Mouse (Mus musculus) MEL (cell line): ENCODE data around the gene Usp25. TPM values are rescaled to one million over a fixed set of nuclear protein-coding genes. Genes with fewer than 3 reads are reported as not detected.
A peak's percentile ranks its signal among the peaks of the same experiment; 100 is the strongest.

Experiments
- DNase-seq: peaks from one replicate; pipeline ENCODE4 v3.0.0; 2011; ENCODE audit warnings: low read depth, low spot score
- H3K27ac ChIP-seq: 2 replicates; pipeline ENCODE4 v1.5.1; 2012; ENCODE audit warnings: low read depth, mild to moderate bottlenecking, control low read depth, low read length, moderate library complexity; ENCODE audit not compliant: control insufficient read depth
- H3K27me3 ChIP-seq, 2 experiments: fragments of 150-350 bp in 1 of 2; sonication (generic) in 1 of 2; 2 replicates each; pipeline ENCODE4 v1.6.1; 2012; ENCODE audit warnings: low read length in 2 of 2, mild to moderate bottlenecking in 2 of 2, improper control_type of control experiment in 1 of 2, moderate library complexity in 1 of 2; ENCODE audit not compliant: insufficient read depth in 2 of 2, control insufficient read depth in 1 of 2
- H3K36me3 ChIP-seq, 2 experiments: 2 replicates each; pipeline ENCODE4 v1.6.1; 2012 to 2014; ENCODE audit warnings: low read length in 2 of 2, improper control_type of control experiment in 1 of 2, inconsistent platforms in 1 of 2, mild to moderate bottlenecking in 1 of 2; ENCODE audit not compliant: insufficient read depth in 2 of 2, control insufficient read depth in 1 of 2
- H3K4me1 ChIP-seq, 2 experiments: fragments of 150-350 bp in 1 of 2; sonication (generic) in 1 of 2; 2 replicates each; pipeline ENCODE4 v1.6.1; 2012; ENCODE audit warnings: low read length in 2 of 2, improper control_type of control experiment in 1 of 2, mild to moderate bottlenecking in 1 of 2; ENCODE audit not compliant: insufficient read depth in 2 of 2, control insufficient read depth in 1 of 2
- H3K4me3 ChIP-seq, 2 experiments: fragments of 150-350 bp in 1 of 2; sonication (generic) in 1 of 2; 2 replicates each; pipeline ENCODE4 v1.5.1; 2012; ENCODE audit warnings: low read depth in 2 of 2, low read length in 2 of 2, mild to moderate bottlenecking in 2 of 2, moderate library complexity in 2 of 2, control low read depth in 1 of 2, improper control_type of control experiment in 1 of 2; ENCODE audit not compliant: control insufficient read depth in 1 of 2, insufficient read depth in 1 of 2
- H3K79me2 ChIP-seq: 2 replicates; pipeline ENCODE4 v1.6.1; 2012; ENCODE audit warnings: mild to moderate bottlenecking, low read length, moderate library complexity; ENCODE audit not compliant: control insufficient read depth, poor library complexity, insufficient read depth
- H3K9ac ChIP-seq: 2 replicates; pipeline ENCODE4 v1.6.1; 2012; ENCODE audit warnings: low read depth, mild to moderate bottlenecking, control low read depth, low read length, moderate library complexity; ENCODE audit not compliant: control insufficient read depth, poor library complexity, severe bottlenecking
- H3K9me3 ChIP-seq: fragments of 150-350 bp; sonication (generic); replicated peaks from 2 replicates; pipeline ENCODE4 v1.6.1; 2012; ENCODE audit warnings: mild to moderate bottlenecking, low read length, improper control_type of control experiment, moderate library complexity; ENCODE audit not compliant: insufficient read depth
- CHD1 ChIP-seq: IDR thresholded peaks from 2 replicates; pipeline ENCODE4 v1.6.1; 2012; ENCODE audit warnings: low read depth, mild to moderate bottlenecking, inconsistent platforms, low read length, improper control_type of control experiment
- ETS1 ChIP-seq: IDR thresholded peaks from 2 replicates; pipeline ENCODE4 v1.6.1; 2012; ENCODE audit warnings: low read depth, mild to moderate bottlenecking, inconsistent platforms, low read length, improper control_type of control experiment, moderate library complexity
- MAX ChIP-seq: IDR thresholded peaks from 2 replicates; pipeline ENCODE4 v1.6.1; 2011; ENCODE audit warnings: low read length, improper control_type of control experiment
- MEF2A ChIP-seq: IDR thresholded peaks from 2 replicates; pipeline ENCODE4 v1.6.1; 2014; ENCODE audit warnings: low read depth, mild to moderate bottlenecking, inconsistent platforms, low read length, improper control_type of control experiment; ENCODE audit not compliant: poor library complexity, insufficient replicate concordance, severe bottlenecking; ENCODE audit errors: extremely low read depth
- MXI1 ChIP-seq: IDR thresholded peaks from 2 replicates; pipeline ENCODE4 v1.6.1; 2011; ENCODE audit warnings: mild to moderate bottlenecking, low read depth, low read length, improper control_type of control experiment
- MYB ChIP-seq: IDR thresholded peaks from 2 replicates; pipeline ENCODE4 v1.6.1; 2011; ENCODE audit warnings: mild to moderate bottlenecking, low read depth, low read length, improper control_type of control experiment
- MYC ChIP-seq: IDR thresholded peaks from 2 replicates; pipeline ENCODE4 v1.6.1; 2011; ENCODE audit warnings: low read depth, mild to moderate bottlenecking, low read length, improper control_type of control experiment, moderate library complexity
- NELFE ChIP-seq: IDR thresholded peaks from 2 replicates; pipeline ENCODE4 v1.6.1; 2011; ENCODE audit warnings: low read depth, low read length, improper control_type of control experiment
- NRF1 ChIP-seq: IDR thresholded peaks from 2 replicates; pipeline ENCODE4 v1.6.1; 2014; ENCODE audit warnings: low read depth, mild to moderate bottlenecking, inconsistent platforms, low read length, improper control_type of control experiment, moderate library complexity; ENCODE audit not compliant: poor library complexity, insufficient read depth, severe bottlenecking
- POLR2AphosphoS2 ChIP-seq: IDR thresholded peaks from 2 replicates; pipeline ENCODE4 v1.6.1; 2011; ENCODE audit warnings: low read length, improper control_type of control experiment
- SIN3A ChIP-seq: IDR thresholded peaks from 2 replicates; pipeline ENCODE4 v1.6.1; 2012; ENCODE audit warnings: low read length, improper control_type of control experiment, inconsistent platforms
- polyA plus RNA-seq, 2 experiments: library from polyadenylated mRNA; stranded (reverse) in 1 of 2; unstranded in 1 of 2; fragments of >175 nt in 1 of 2; fragments of >200 nt in 1 of 2; gene quantifications; 2 replicates each; pipeline versions ENCODE4 v1.2.1 to v1.2.4; 2012; ENCODE audit warnings: low replicate concordance in 2 of 2, low read depth in 1 of 2; ENCODE audit not compliant: insufficient read length in 2 of 2, insufficient read depth in 1 of 2, missing spikeins in 1 of 2
- total RNA-seq: library from RNA; depleted of rRNA; stranded (reverse); fragments of 300-350 nt; gene quantifications from 2 replicates; pipeline ENCODE4 v1.2.3, GENCODE M21; 2012

The Usp25 gene
- total and polyA plus RNA-seq, 3 experiments: 43.0 to 45.6 TPM; not detected in 1

DNA sequence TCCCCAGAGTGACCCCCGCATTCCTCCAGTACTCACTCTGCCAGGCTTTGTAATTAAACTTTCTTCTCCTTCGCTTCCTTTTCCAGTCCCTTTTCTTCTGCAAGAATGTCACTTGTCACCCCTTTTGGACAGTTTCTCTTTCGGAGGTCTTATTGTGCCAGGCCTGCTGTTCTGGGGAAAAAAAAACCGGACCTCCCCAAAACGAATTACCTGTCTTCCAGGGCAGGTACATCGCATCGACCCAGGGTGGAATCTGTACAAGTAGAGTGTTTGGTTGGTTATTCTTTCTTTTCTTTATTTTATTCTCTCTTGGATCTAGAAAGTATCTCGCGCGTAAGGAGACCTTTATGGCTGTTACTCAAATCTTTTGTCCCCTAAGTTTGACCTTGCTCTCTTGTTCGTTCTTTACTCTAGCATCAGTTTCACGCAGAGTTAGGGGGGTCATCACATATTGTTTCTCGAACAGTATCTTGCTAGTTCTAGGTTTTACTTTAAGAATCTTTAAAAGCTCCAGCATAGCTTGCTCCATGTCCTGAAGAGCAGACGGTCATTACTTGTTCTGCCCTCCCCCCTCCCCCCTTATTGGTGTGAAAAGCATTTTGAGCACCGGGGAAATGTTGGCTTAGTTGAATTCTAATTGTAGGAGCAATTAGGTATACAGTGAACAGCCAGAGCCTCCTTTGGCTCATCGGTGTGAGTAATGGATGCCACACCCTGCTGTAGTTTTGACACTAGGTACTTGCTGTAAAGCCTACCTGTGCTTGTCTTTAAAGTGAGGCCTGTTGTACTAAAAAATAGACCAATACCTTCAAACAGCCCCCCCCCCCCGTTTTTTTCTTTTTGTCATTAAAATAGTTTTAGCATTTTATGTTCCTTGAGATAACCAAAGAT, 1.1 kb downstream of the Usp25 start:
- Histone ChIP-seq H3K9ac (peak overlapping the region; percentile 95), H3K4me1 (peaks cover 12 to 13% of the 10 kb centered on the region in 2 experiments), H3K27me3 (no peaks in the 10 kb centered on the region), H3K9me3 (no peaks in the 10 kb centered on the region)
- TF ChIP-seq POLR2AphosphoS2: no peak
- TF ChIP-seq, all 39 proteins: peak for 0
- H3K79me2 ChIP-seq: peaks cover 40% of the 10 kb centered on the region
- peaks cover 0 to 19% of the 10 kb centered on the region in 2 experiments; a peak in 2 of 4 replicates for H3K36me3 ChIP-seq
- peak overlapping the region; percentile 83 to 99 for H3K4me3 ChIP-seq
- H3K27ac ChIP-seq: peak overlapping the region; percentile 57
- DNase-seq: peak; percentile 55

DNA sequence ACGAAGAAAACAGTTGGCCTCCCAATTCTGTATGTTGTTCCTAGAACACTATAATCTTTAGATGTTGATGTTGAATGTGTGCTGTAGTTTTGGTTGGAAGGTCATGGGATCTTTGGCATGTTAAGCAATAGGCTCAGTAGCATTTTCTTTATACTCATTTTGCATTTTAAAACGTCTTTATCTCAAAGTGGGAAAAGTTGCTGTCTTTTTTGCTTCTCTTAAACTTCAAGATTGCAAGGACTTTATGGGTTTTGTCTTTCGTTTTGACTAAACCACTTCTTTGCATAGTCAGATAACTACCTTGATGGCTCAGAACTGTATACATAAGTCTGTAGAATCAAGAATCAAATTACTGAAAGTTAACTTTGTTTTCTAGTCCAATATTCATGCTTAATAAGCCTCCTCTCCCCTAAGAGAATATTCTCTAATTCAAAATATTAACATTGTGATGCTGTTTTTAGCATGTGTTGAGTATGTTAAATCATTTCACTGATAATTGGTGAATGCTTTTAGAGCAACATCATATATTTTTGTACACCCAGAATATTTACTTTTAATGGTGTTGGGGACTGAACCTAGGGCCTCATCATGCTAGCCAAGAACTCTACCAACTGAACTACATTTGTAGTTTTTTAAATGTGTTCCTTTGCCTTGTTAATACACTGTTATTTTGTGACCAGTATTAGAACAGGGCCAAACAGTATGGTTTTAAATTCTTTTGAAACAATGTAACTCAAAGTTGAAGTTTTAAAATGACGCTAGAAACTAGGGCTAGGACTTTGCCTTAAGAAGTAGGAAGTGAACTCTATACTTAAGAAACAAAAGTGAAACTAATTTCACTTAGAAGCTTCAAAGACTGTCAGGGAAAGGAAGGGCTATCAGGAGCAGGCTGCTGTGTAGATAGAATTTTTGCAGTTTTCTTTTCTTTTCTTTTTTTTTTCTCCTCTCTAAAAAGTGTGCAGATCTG, 2.2 kb downstream of the Usp25 start:
- peak overlapping the region; percentile 19 to 83; a peak in 3 of 4 replicates for H3K4me3 ChIP-seq
- peak overlapping the region; percentile 95 for H3K9ac ChIP-seq
- H3K9me3 ChIP-seq: no peaks in the 10 kb centered on the region
- no peaks in the 10 kb centered on the region for H3K27me3 ChIP-seq
- peak; percentile 67 for DNase-seq
- H3K27ac ChIP-seq: peak overlapping the region; percentile 51
- H3K4me1 ChIP-seq: peaks cover 12 to 13% of the 10 kb centered on the region in 2 experiments
- TF ChIP-seq SIN3A: peak; percentile 86; the same call in 1 of the 2 replicates
- TF ChIP-seq CHD1: peak; percentile 89; the same call in 1 of the 2 replicates
- peak; percentile 79 for TF ChIP-seq ETS1
- TF ChIP-seq MYC: 0 out of 2 replicates have a peak, but pooled peaks have one; percentile 2
- TF ChIP-seq NELFE: peak; percentile 32; the same call in 1 of the 2 replicates
- TF ChIP-seq MAX: peak; percentile 44; the same call in 1 of the 2 replicates
- TF ChIP-seq MEF2A: no peak
- no peak for TF ChIP-seq MYB
- TF ChIP-seq MXI1: peak; percentile 65
- TF ChIP-seq NRF1: no peak
- peaks cover 0 to 20% of the 10 kb centered on the region in 2 experiments; a peak in 2 of 4 replicates for H3K36me3 ChIP-seq
- H3K79me2 ChIP-seq: peaks cover 47% of the 10 kb centered on the region
